Mouse (Mus musculus) olfactory bulb, adult 2 months (tissue): ENCODE data around the gene Itsn2.

Experiments used
- CTCF ChIP-seq: fragments of 200-500 bp; IDR thresholded peaks from 2 replicates; pipeline ENCODE4 v1.5.1; 2012; ENCODE audit warnings: low read depth, mild to moderate bottlenecking, low read length, moderate library complexity; ENCODE audit not compliant: insufficient read depth
- POLR2A ChIP-seq: fragments of 200-500 bp; IDR thresholded peaks from 2 replicates; pipeline ENCODE4 v1.6.1; 2012; ENCODE audit warnings: mild to moderate bottlenecking, low read depth, low read length, moderate library complexity; ENCODE audit not compliant: insufficient read depth

GRCm38 (mm10) chr12:4571864-4572263 lies 20.6 kb upstream of the Itsn2 start:
- no peak for TF ChIP-seq POLR2A
- no peak for TF ChIP-seq CTCF
